Mouse (Mus musculus) CH12.LX (cell line): ENCODE measurements around the gene Triobp.
"Not testable (repeated sequence)": the region's sequence is repeated elsewhere in the genome, so short reads cannot be mapped to it uniquely, and the experiment has no call there.

Experiments
- ELF1 ChIP-seq: IDR thresholded peaks from 2 replicates; pipeline ENCODE4 v1.6.1; 2014; ENCODE audit warnings: low read depth, mild to moderate bottlenecking, inconsistent platforms, low read length, improper control_type of control experiment
- EP300 ChIP-seq: IDR thresholded peaks from 2 replicates; pipeline ENCODE4 v1.6.1; 2011; ENCODE audit warnings: low read length, improper control_type of control experiment
- JUND ChIP-seq: conservative IDR thresholded peaks from 2 replicates; pipeline ENCODE4 v1.6.1; 2011; ENCODE audit warnings: low read depth, low read length, improper control_type of control experiment
- POLR2A ChIP-seq: IDR thresholded peaks from 2 replicates; pipeline ENCODE4 v1.6.1; 2011; ENCODE audit warnings: low read depth, mild to moderate bottlenecking, improper control_type of control experiment, low read length

GRCm38 (mm10) chr15:79031908-79032307 lies 84.4 kb downstream of the Triobp start:
- TF ChIP-seq JUND, ELF1, EP300, POLR2A: not testable (repeated sequence)
